Mouse (Mus musculus) forelimb bud, embryonic 11.5 days (tissue): ENCODE results near the gene 1700113H08Rik.

ENCODE experiments used
- DNase-seq: peaks from one replicate; pipeline ENCODE4 v3.0.0-alpha.2; 2012; ENCODE audit warnings: low read depth, low spot score

Gene 1700113H08Rik

GRCm38 (mm10) chr10:87057500-87058250, at the start of gene 1700113H08Rik:
Gene 1700113H08Rik (plus strand): TSS chr10:87058045.
- DNase-seq = no peak

GRCm38 (mm10) chr10:87008215-87008499, 49.7 kb upstream of the 1700113H08Rik start:
- no peak for DNase-seq

- no peak for DNase-seq
These were observed 45.8 kb upstream of the 1700113H08Rik start for GRCm38 (mm10) chr10:87012087-87012486.

GRCm38 (mm10) chr10:87014391-87014965, 43.4 kb upstream of the 1700113H08Rik start:
- no peak for DNase-seq

GRCm38 (mm10) chr10:87015403-87015802, 42.4 kb upstream of the 1700113H08Rik start:
- DNase-seq = no peak

- DNase-seq = no peak
These were observed 41.6 kb upstream of the 1700113H08Rik start for GRCm38 (mm10) chr10:87016151-87016692.

- no peak for DNase-seq
These were observed 39.0 kb upstream of the 1700113H08Rik start for GRCm38 (mm10) chr10:87018876-87019275.

- DNase-seq = no peak
These were observed 37.1 kb upstream of the 1700113H08Rik start for GRCm38 (mm10) chr10:87020711-87021110.

GRCm38 (mm10) chr10:87024884-87025283, 33.0 kb upstream of the 1700113H08Rik start:
- DNase-seq = peak; percentile 86

- DNase-seq = no peak
These were observed 25.1 kb upstream of the 1700113H08Rik start for GRCm38 (mm10) chr10:87032768-87033167.

GRCm38 (mm10) chr10:87035866-87036265, 22.0 kb upstream of the 1700113H08Rik start:
- no peak for DNase-seq

- no peak for DNase-seq
These were observed 21.6 kb upstream of the 1700113H08Rik start for GRCm38 (mm10) chr10:87036271-87036703.

- DNase-seq = no peak
These were observed 20.8 kb upstream of the 1700113H08Rik start for GRCm38 (mm10) chr10:87037062-87037461.

GRCm38 (mm10) chr10:87039340-87039739, 18.5 kb upstream of the 1700113H08Rik start:
- DNase-seq = no peak

GRCm38 (mm10) chr10:87039800-87040199, 18.0 kb upstream of the 1700113H08Rik start:
- DNase-seq = no peak

GRCm38 (mm10) chr10:87041265-87041664, 16.6 kb upstream of the 1700113H08Rik start:
- no peak for DNase-seq

- no peak for DNase-seq
These were observed 12.6 kb upstream of the 1700113H08Rik start for GRCm38 (mm10) chr10:87045273-87045672.

- no peak for DNase-seq
These were observed 11.4 kb upstream of the 1700113H08Rik start for GRCm38 (mm10) chr10:87046469-87046868.

- DNase-seq = no peak
These were observed 10.8 kb upstream of the 1700113H08Rik start for GRCm38 (mm10) chr10:87046931-87047468.

GRCm38 (mm10) chr10:87049179-87049578, 8.7 kb upstream of the 1700113H08Rik start:
- DNase-seq = no peak

GRCm38 (mm10) chr10:87051714-87052113, 6.1 kb upstream of the 1700113H08Rik start:
- DNase-seq = no peak

- DNase-seq = peak; percentile 46
These were observed 543 bp downstream of the 1700113H08Rik start for GRCm38 (mm10) chr10:87058251-87058925.
